Mouse (Mus musculus): ENCODE results near the gene Ccdc28a. TPM values are rescaled to one million over a fixed set of nuclear protein-coding genes. Genes with fewer than 3 reads are reported as not detected.

Gene Ccdc28a
- 19.7 and 20.9 TPM in 2 replicates for total RNA-seq (2014; rRNA removed)
- 20.5 and 21.7 TPM in 2 replicates for polyA plus RNA-seq (2012; rRNA removed)

DNA sequence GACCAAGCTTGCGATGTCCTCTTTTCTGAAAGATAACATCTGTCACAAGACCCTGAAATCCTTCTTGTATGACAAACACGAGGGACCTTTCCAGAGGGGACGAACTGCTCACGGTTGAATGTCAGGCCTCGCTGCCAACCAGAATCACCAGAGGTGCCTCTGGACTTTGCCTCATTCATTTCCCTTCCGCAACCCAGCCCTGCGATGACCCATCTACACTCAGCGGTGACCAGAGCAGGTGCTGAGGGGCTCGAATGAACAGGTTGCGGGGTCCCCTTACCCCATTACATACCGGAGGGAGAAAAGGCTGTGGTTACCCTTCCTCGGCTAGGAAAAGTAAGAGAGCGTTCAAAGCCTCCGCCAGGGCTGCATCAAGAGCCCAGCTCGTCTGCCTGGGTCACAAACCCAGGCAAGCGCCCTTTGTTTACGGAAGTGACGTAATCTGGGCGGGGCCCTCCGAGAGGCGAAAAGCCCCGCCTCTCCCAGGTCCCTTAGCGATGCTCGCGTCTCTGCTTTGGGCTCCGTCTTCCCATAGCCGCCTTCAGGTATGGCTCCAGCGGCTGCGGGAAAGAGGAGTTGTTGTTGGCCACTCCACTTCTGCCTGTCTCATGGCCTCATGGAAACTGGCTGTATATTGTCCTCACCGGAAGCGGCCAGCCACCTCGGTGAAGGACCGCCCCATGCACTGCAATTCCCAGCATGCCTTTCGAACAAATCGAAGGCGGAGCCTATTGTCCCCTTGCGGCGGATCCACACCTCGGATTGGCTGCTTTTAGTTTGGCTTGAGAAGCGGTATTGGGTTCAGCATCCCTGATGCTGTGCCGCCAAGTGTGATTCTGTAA is at the start of gene Ccdc28a:
Ccdc28a (minus strand) TSS at position 439 of the 842 bp plus-strand sequence.
- Histone ChIP-seq H3K79me2 (ENCODE audit: control insufficient read depth, insufficient read depth, low read length) (no peaks in the 10 kb centered on the region), H3K27me3 (ENCODE audit: control insufficient read depth, insufficient read depth, low read length) (no peaks in the 10 kb centered on the region), H3K4me3 (ENCODE audit: insufficient read depth, low read depth, low read length) (peak within 1 kb of the TSS; percentile 84), H3K36me3 (ENCODE audit: control insufficient read depth, insufficient read depth, low read length) (no peaks in the 10 kb centered on the region), H3K9ac (ENCODE audit: low read depth, low read length) (peak within 1 kb of the TSS; percentile 70), H3K4me1 (ENCODE audit: control insufficient read depth, insufficient read depth, low read length) (peaks cover 3% of the 10 kb centered on the region; the same call in 1 of the 2 replicates), H3K27ac (replicated peaks; ENCODE audit: insufficient read depth, low read depth, low read length) (peak within 1 kb of the TSS; percentile 86)
- TF ChIP-seq POLR2A (IDR thresholded peaks at IDR 0.05; ENCODE audit: extremely low read depth, insufficient read depth, low read length) (peak; percentile 86), CTCF (IDR thresholded peaks at IDR 0.05; ENCODE audit: low read depth, low read length) (no peak)
- WGBS = 1% methylated on average over 41 of the region's 41 CpGs
- peak; percentile 91 for DNase-seq (ENCODE audit: extremely low read depth, low read depth, low spot score)

DNA sequence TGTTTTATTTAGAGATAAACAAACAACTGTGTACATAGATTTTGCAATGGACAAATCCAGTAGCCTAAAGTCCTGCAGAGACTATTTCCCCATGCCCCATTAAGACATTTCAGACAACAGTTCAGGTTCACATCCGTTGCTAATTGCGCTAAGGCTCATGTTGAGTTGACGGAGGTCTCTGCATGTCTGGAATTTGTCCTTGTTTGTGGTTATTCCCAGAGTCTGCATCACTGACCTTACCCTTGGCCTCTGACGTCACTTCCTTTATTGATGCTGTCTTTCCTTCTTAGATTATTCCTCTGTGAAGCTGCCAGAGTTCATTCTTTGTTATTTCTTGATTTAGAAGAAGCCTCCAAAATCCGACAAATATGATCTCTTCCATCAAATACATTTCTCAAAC is 49.2 kb upstream of the Ccdc28a start:
- DNase-seq (ENCODE audit: extremely low read depth, low read depth, low spot score) = peak; percentile 51
- Histone ChIP-seq H3K36me3 (ENCODE audit: control insufficient read depth, insufficient read depth, low read length) (no peaks in the 10 kb centered on the region), H3K27ac (replicated peaks; ENCODE audit: insufficient read depth, low read depth, low read length) (no peak overlapping the region), H3K4me3 (ENCODE audit: insufficient read depth, low read depth, low read length) (no peak overlapping the region), H3K4me1 (ENCODE audit: control insufficient read depth, insufficient read depth, low read length) (peaks cover 1% of the 10 kb centered on the region; the same call in 1 of the 2 replicates), H3K27me3 (ENCODE audit: control insufficient read depth, insufficient read depth, low read length) (no peaks in the 10 kb centered on the region), H3K79me2 (ENCODE audit: control insufficient read depth, insufficient read depth, low read length) (no peaks in the 10 kb centered on the region), H3K9ac (ENCODE audit: low read depth, low read length) (no peak overlapping the region)
- TF ChIP-seq POLR2A (IDR thresholded peaks at IDR 0.05; ENCODE audit: extremely low read depth, insufficient read depth, low read length) (no peak), CTCF (IDR thresholded peaks at IDR 0.05; ENCODE audit: low read depth, low read length) (no peak)
- WGBS = 43% methylated on average over 5 of the region's 5 CpGs

DNA sequence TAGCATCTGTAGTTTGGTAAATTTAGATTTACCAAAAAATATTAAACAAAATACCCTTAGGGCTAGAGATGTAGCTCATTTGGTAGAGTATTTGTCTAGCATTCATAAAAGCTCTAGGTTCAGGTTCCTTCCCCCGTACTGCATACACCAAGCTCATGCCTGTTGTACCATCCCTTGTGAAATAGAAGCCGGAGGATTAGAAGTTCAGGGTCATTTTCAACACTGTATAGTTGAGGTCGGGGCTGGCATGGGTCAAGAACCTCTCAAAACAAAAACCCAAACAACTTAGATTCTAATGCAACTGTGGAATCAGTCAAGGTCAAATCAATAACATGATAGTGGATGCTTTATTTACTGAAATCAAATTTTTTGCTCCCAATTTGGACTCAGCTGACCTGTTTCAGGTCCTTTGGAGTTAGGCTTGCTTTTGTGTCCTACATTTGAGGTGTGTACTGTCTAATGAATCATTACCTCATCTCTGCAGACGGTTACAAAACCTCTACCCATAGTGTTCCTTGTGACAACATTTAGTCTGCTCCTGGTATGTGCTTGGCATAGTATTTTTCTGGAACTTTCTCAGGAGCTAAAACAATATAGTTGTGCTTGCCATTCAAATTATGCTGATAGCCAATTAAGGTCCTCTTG is 41.4 kb upstream of the Ccdc28a start:
- H3K27ac ChIP-seq (replicated peaks; ENCODE audit: insufficient read depth, low read depth, low read length) = no peak overlapping the region
- TF ChIP-seq POLR2A (IDR thresholded peaks at IDR 0.05; ENCODE audit: extremely low read depth, insufficient read depth, low read length) (no peak), CTCF (IDR thresholded peaks at IDR 0.05; ENCODE audit: low read depth, low read length) (no peak)
- no peaks in the 10 kb centered on the region for H3K36me3 ChIP-seq (ENCODE audit: control insufficient read depth, insufficient read depth, low read length)
- no peak overlapping the region for H3K9ac ChIP-seq (ENCODE audit: low read depth, low read length)
- peak; percentile 94 for DNase-seq (ENCODE audit: extremely low read depth, low read depth, low spot score)
- no peaks in the 10 kb centered on the region for H3K79me2 ChIP-seq (ENCODE audit: control insufficient read depth, insufficient read depth, low read length)
- no peak overlapping the region for H3K4me3 ChIP-seq (ENCODE audit: insufficient read depth, low read depth, low read length)
- WGBS = 22% methylated on average over 4 of the region's 4 CpGs
- H3K4me1 ChIP-seq (ENCODE audit: control insufficient read depth, insufficient read depth, low read length) = no peaks in the 10 kb centered on the region; the same call in 1 of the 2 replicates
- no peaks in the 10 kb centered on the region for H3K27me3 ChIP-seq (ENCODE audit: control insufficient read depth, insufficient read depth, low read length)

DNA sequence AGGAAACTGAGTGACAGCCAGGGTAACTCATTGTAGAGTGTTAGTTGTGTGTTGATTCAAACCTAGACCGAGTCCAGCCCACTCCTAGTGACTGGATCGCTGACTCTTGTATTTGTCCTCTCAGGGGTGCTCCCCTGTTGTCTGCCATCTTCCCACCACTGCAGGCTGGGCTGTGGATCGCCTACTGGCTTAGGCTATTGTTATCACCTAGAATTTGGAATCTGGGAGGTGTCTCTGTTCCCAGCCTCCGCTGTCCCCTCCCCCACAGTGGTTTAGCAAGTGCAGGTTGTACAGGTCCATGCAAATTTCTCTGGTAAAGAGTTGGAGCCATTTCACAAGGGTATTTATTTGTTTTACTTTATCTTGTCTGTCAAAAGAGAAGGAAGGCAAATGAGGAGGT is 16.5 kb upstream of the Ccdc28a start:
- Histone ChIP-seq H3K27ac (replicated peaks; ENCODE audit: insufficient read depth, low read depth, low read length) (no peak overlapping the region), H3K4me1 (ENCODE audit: control insufficient read depth, insufficient read depth, low read length) (no peaks in the 10 kb centered on the region), H3K36me3 (ENCODE audit: control insufficient read depth, insufficient read depth, low read length) (no peaks in the 10 kb centered on the region), H3K27me3 (ENCODE audit: control insufficient read depth, insufficient read depth, low read length) (no peaks in the 10 kb centered on the region), H3K4me3 (ENCODE audit: insufficient read depth, low read depth, low read length) (no peak overlapping the region), H3K79me2 (ENCODE audit: control insufficient read depth, insufficient read depth, low read length) (no peaks in the 10 kb centered on the region), H3K9ac (ENCODE audit: low read depth, low read length) (no peak overlapping the region)
- WGBS = 77% methylated on average over 4 of the region's 4 CpGs
- no peak for DNase-seq (ENCODE audit: extremely low read depth, low read depth, low spot score)
- TF ChIP-seq CTCF (IDR thresholded peaks at IDR 0.05; ENCODE audit: low read depth, low read length) (no peak), POLR2A (IDR thresholded peaks at IDR 0.05; ENCODE audit: extremely low read depth, insufficient read depth, low read length) (no peak)

DNA sequence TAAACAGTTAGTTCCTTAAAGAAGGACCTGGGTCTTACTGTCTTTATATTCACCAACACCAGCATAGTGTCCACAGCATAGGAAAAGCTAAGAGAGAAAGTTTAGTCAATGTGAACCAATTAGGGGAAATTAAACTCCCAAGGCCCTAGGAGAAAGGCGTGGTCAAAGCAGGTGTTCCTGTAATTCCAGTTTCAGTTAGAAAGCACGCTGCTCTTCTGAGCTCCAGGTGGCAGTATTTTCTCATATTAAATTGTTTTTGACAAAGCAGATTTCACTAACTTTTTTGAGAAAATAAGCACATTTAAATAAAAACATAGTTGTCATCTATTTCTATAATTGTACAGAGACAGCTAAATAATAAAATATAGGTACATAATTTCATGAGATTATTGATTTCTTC is 8.8 kb upstream of the Ccdc28a start:
- H3K4me3 ChIP-seq (ENCODE audit: insufficient read depth, low read depth, low read length) = no peak overlapping the region
- H3K27ac ChIP-seq (replicated peaks; ENCODE audit: insufficient read depth, low read depth, low read length) = no peak overlapping the region
- no peaks in the 10 kb centered on the region for H3K79me2 ChIP-seq (ENCODE audit: control insufficient read depth, insufficient read depth, low read length)
- no peaks in the 10 kb centered on the region for H3K27me3 ChIP-seq (ENCODE audit: control insufficient read depth, insufficient read depth, low read length)
- peak; percentile 42 for DNase-seq (ENCODE audit: extremely low read depth, low read depth, low spot score)
- WGBS = 48% methylated on average over 2 of the region's 2 CpGs
- no peak overlapping the region for H3K9ac ChIP-seq (ENCODE audit: low read depth, low read length)
- no peaks in the 10 kb centered on the region for H3K4me1 ChIP-seq (ENCODE audit: control insufficient read depth, insufficient read depth, low read length)
- TF ChIP-seq CTCF (IDR thresholded peaks at IDR 0.05; ENCODE audit: low read depth, low read length) (no peak), POLR2A (IDR thresholded peaks at IDR 0.05; ENCODE audit: extremely low read depth, insufficient read depth, low read length) (no peak)
- no peaks in the 10 kb centered on the region for H3K36me3 ChIP-seq (ENCODE audit: control insufficient read depth, insufficient read depth, low read length)

Measured in liver, adult 2 months (tissue).